Mouse (Mus musculus): ENCODE measurements at regions not wholly inside any gene's neighbourhood (a gene's known extent, or its start where the extent isn't known, plus 50 kb on each side); places are given as distances from the start of the nearest gene placed in this dataset.

GRCm38 (mm10) chr3:131056893-131057660 is 53.2 kb upstream of the Lef1 start:
- DNase-seq (ENCODE audit: low spot score in 2 of 2), result no peak

GRCm38 (mm10) chr3:131054241-131054972 is 55.9 kb upstream of the Lef1 start:
- DNase-seq (ENCODE audit: low spot score in 2 of 2), result no peak

- DNase-seq (ENCODE audit: low spot score in 2 of 2), result no peak
These were observed 62.6 kb upstream of the Lef1 start for GRCm38 (mm10) chr3:131047716-131048115.

- no peak for DNase-seq (ENCODE audit: low spot score in 2 of 2)
These were observed 63.9 kb upstream of the Lef1 start for GRCm38 (mm10) chr3:131046412-131046811.

DNA sequence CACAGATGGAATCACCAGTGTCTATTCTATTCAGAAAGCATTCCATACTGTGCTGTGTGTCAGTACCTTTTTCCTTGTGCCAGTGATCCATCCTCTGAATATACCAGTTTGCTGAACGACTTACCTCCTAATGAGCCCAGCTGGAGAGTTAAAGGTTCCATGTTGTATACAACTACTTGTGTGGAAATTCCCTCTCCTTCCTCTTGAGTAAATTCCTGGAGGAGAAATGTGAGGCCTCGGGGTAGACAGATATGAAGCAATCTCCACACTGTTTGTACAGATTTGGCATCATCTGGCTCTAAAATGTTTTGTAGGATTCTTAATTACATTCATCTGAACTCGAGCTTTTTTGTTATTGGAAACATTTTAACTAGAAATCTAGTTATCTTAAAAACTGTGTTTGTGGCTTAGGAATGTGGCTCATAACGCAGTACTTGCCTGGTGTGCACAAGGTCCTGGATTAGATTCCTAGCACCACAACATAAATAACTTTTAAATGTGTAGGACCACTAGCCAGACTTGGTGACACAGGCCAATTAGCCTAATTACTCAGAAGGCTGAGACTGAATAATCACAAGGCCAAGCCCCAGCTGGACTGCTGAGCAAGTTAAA is 70.0 kb upstream of the Lef1 start:
- DNase-seq (ENCODE audit: low spot score in 2 of 2), result no peak

- no peak for DNase-seq (ENCODE audit: low spot score in 2 of 2)
These were observed 73.2 kb upstream of the Lef1 start for GRCm38 (mm10) chr3:131037095-131037494.

GRCm38 (mm10) chr3:131034774-131035173 is 75.5 kb upstream of the Lef1 start:
- DNase-seq (ENCODE audit: low spot score in 2 of 2), result no peak

- DNase-seq (ENCODE audit: low spot score in 2 of 2), result no peak
These were observed 83.9 kb upstream of the Lef1 start for GRCm38 (mm10) chr3:131026336-131026735.

DNA sequence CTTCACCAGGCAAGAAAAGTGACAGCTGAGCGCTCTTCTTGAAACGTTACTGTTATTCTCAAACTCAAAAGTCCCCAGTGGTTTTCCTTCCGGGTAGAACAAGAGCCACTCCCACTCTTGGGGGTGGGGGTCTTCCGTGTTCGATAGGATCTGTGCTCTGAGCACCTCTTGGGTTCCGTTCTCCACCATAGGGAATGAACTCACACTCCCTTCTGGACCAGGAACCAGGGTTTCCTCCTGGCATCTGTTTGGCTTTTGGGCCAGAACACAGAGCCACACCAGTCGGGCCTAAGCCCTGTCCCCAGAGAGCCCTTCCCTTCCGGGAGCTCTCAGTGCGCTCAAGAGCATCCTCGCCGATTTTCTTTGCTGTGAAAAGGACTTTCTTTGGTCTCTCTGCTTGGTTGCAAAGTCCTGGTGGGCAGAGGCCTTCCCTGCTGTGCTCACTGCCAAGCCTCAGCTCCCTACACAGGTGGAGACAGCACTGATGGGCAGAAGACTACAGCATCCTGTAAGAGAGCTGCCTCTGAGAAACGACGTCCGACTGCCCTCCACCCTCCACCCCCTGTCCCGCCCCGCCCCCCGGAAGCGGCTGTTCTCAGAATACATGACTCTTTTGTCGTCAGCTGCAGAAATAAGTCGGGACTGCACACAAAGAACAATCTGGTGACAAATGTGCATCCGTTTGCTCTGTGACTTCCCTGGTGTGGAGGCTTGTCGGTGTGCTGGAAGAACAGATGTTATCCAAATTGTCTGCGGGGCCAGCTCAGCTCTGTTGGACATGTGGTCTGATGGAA is 90.9 kb upstream of the Lef1 start:
- no peak for DNase-seq (ENCODE audit: low spot score in 2 of 2)

- DNase-seq (ENCODE audit: low spot score in 2 of 2), result no peak
These were observed 92.4 kb upstream of the Lef1 start for GRCm38 (mm10) chr3:131017899-131018298.

GRCm38 (mm10) chr3:131016104-131016503 is 94.2 kb upstream of the Lef1 start:
- no peak for DNase-seq (ENCODE audit: low spot score in 2 of 2)

DNA sequence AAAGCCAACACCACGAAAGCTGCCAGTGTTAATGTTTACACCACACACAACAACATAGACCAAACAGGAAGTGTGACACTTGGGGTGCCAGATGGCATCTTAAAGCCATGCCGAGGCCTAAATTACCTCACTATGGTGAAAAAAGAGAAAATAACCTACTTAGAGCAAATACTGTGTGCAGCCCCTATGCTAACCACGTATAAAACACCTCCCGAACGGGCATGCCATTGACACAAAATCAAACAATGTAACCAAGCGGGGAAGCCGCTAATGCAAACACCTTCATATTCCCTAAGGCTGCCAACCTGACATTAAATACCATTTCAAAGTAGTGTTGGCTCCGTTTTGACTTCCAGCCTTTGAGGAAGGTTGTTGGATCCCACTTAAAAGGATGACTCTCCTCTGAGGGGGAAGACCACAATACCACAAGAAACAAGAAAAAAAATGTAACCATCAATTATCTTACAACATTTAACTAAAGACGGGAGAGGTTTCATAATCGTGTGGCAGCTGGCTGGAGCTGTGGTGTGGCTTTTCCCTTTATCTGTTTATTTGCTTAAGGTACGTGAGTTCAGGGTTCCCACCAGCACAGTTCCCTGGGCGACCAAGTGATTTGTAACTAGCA is 96.1 kb upstream of the Lef1 start:
- no peak for DNase-seq (ENCODE audit: low spot score in 2 of 2)

GRCm38 (mm10) chr3:131000701-131001100 is 109.6 kb upstream of the Lef1 start:
- no peak for DNase-seq (ENCODE audit: low spot score in 2 of 2)

DNA sequence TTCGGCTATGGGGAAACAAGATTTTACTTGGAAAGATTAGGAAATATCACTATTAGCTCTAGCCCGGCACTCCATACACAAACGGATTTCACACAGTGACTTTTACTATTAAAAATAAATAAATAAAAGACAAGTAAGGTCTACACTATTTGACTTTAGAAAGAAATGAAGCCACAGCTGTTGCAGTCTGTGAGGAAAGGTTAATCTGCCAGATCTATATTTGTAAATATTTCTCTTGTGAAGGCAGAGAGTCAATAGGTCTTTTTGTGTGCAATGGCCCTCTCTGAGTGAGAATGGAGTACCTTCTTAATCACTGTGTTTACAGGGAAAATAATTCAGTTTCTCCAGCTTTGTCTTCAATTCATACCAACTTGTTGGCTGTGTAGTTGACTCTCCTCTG is 110.0 kb upstream of the Lef1 start:
- DNase-seq (ENCODE audit: low spot score in 2 of 2), result no peak

- DNase-seq (ENCODE audit: low spot score in 2 of 2), result no peak
These were observed 110.5 kb upstream of the Lef1 start for GRCm38 (mm10) chr3:130999818-131000217.

GRCm38 (mm10) chr3:130998433-130998832 is 111.8 kb upstream of the Lef1 start:
- DNase-seq (ENCODE audit: low spot score in 2 of 2), result no peak

DNA sequence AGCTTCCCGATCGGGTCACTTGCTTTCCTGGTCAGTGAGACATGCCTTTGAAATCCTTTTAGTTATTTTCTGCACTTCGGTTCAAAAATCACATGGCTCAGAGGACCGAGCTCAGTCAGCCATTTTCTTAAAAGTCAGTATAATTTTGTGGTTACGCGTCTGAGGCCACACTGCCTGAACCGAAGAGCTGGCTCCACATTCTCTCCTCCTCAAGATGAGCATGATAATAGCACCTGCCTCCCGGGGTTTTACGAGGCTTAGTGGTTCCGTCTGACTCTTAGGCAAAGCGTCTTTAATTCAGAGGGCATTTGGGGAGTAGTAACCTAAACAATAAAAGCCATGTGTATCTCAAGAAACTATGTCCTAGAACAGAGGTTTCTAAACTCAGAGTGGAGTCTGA is 113.5 kb upstream of the Lef1 start:
- DNase-seq (ENCODE audit: low spot score in 2 of 2), result no peak

DNA sequence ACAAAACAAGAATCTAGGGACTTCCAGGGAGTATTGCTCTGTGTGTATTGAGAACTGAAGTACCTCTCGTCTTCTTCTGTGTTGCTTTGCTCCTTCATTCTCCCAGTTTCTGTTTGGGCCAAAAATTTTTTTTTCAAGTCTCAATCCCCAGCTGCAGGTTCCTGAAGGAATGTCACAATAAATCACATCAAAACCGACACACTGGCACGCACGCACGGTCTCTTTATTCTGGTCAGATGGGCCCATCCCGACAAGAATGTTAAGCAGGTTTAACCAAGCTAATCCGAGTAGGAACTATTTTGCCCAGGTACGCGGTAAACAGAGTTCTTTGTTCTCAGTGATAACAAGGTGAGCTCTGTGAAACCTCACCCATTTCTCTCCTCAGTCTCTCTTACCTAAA is 118.3 kb upstream of the Lef1 start:
- no peak for DNase-seq (ENCODE audit: low spot score in 2 of 2)

- DNase-seq (ENCODE audit: low spot score in 2 of 2), result no peak
These were observed 123.6 kb upstream of the Lef1 start for GRCm38 (mm10) chr3:130986708-130987107.

GRCm38 (mm10) chr3:130986101-130986500 is 124.2 kb upstream of the Lef1 start:
- DNase-seq (ENCODE audit: low spot score in 2 of 2), result no peak

DNA sequence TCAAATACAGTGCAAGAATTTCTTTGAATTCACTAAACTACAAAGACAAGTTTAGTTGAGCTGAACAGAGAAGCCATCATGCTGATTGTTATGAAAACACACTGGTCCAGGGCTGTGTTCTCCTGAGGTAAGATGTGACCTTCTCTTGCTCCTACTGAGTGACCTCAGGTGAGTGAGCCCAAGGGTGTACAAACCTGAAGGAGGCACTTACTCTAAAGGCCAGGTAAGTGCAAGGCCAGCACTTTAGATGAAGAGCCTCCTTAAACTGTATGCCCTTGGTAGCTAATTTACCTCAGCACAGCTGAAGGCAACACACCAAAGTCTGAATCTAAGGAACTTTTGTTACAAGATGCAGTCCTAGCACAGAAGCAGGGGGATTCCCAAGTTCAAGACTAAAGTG is 128.7 kb upstream of the Lef1 start:
- no peak for DNase-seq (ENCODE audit: low spot score in 2 of 2)
